Mouse (Mus musculus) small intestine, adult 2 months (tissue): Measurements from ENCODE around the gene Gm17581. TPM values are rescaled to one million over a fixed set of nuclear protein-coding genes. Genes with fewer than 3 reads are reported as not detected.

Source experiments
- H3K27ac ChIP-seq: fragments of 200-500 bp; 2 replicates; pipeline ENCODE4 v1.5.1; 2012; ENCODE audit warnings: low read depth, low read length, control low read depth, inconsistent platforms; ENCODE audit not compliant: insufficient read depth
- H3K27me3 ChIP-seq: fragments of 200-500 bp; 2 replicates; pipeline ENCODE4 v1.6.1; 2012; ENCODE audit warnings: mild to moderate bottlenecking, moderate library complexity, low read length, inconsistent platforms; ENCODE audit not compliant: control insufficient read depth, insufficient read depth
- H3K36me3 ChIP-seq: fragments of 200-500 bp; 2 replicates; pipeline ENCODE4 v1.6.1; 2012; ENCODE audit warnings: mild to moderate bottlenecking, low read length, control low read depth, inconsistent platforms; ENCODE audit not compliant: control insufficient read depth, insufficient read depth
- H3K4me1 ChIP-seq: fragments of 200-500 bp; 2 replicates; pipeline ENCODE4 v1.6.1; 2012; ENCODE audit warnings: low read length, inconsistent platforms, mixed read lengths; ENCODE audit not compliant: control insufficient read depth, insufficient read depth, insufficient read length
- H3K4me3 ChIP-seq: fragments of 200-500 bp; 2 replicates; pipeline ENCODE4 v1.5.1; 2012; ENCODE audit warnings: low read depth, mild to moderate bottlenecking, control low read depth, inconsistent platforms, low read length, moderate library complexity
- CTCF ChIP-seq: fragments of 200-500 bp; IDR thresholded peaks from 2 replicates; pipeline ENCODE4 v1.5.1; 2012; ENCODE audit warnings: low read depth, mild to moderate bottlenecking, control low read depth, inconsistent platforms, low read length, moderate library complexity, mixed read lengths; ENCODE audit not compliant: insufficient replicate concordance, insufficient read length; ENCODE audit errors: extremely low read depth
- POLR2A ChIP-seq: fragments of 200-500 bp; IDR thresholded peaks from 2 replicates; pipeline ENCODE4 v1.6.1; 2012; ENCODE audit warnings: low read depth, mild to moderate bottlenecking, control low read depth, inconsistent platforms, low read length, moderate library complexity
- WGBS: fragments of 180-500 bp; shearing (Covaris S2); methylation state at CpG from one replicate; pipeline ENCODE4 v1.1.7; 2018; 5-methylcytosine and 5-hydroxymethylcytosine counted together
- polyA plus RNA-seq: library from polyadenylated mRNA; depleted of rRNA; stranded (reverse); fragments of >200 nt; gene quantifications from 2 replicates; pipeline ENCODE4 v1.2.3, GENCODE M21; 2012

Gene Gm17581
- polyA plus RNA-seq, 1 experiment: not detected

DNA sequence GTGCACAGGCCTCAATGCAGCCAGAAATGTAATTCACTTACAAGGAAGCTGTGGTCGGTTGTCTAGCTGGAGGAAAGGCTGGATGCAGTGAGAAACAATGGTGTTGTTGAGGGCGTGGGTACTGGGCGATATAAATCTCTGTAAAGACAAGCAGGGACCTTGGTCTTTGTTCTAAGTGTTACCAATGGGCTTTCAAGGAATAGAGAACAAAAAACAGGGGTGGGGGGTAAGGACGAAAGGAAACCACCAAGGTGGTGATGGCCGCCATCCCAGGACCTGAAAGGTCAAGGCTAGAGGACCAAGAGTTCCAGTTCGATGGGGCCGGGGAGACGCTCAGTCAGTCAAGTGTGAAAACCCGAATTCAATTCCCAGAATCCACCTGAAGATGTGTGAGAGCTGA is 2.1 kb upstream of the Gm17581 start:
- no peak overlapping the region for H3K27ac ChIP-seq
- TF ChIP-seq CTCF (no peak), POLR2A (no peak)
- 64% methylated on average over 9 of the region's 9 CpGs for whole genome bisulfite sequencing
- peaks cover 4% of the 10 kb centered on the region; the same call in 1 of the 2 replicates for H3K4me1 ChIP-seq
- H3K27me3 ChIP-seq: no peaks in the 10 kb centered on the region
- H3K4me3 ChIP-seq: no peak overlapping the region
- no peaks in the 10 kb centered on the region for H3K36me3 ChIP-seq

DNA sequence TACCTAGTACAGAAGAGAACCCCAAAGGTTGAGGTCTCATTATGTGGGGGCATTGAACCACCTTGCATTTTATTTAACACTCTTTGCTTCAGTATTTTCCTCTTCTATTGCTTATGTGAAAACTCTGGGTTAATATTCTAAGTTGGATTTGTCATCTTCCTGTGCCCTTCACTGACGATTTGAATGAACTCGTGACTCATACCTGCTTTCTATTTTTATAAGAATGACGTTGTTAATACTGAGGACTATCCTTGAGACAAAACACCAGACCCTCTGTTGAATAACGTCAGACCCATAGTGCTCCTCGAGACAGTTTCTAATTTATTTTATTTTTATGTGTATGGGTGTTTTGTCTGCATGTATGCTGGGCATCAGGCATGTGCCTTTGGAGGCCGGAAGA is 1.3 kb upstream of the Gm17581 start:
- Histone ChIP-seq H3K27ac (no peak overlapping the region), H3K4me1 (no peaks in the 10 kb centered on the region), H3K36me3 (no peaks in the 10 kb centered on the region), H3K4me3 (no peak overlapping the region), H3K27me3 (no peaks in the 10 kb centered on the region)
- WGBS: 69% methylated on average over 6 of the region's 6 CpGs
- TF ChIP-seq POLR2A: no peak

DNA sequence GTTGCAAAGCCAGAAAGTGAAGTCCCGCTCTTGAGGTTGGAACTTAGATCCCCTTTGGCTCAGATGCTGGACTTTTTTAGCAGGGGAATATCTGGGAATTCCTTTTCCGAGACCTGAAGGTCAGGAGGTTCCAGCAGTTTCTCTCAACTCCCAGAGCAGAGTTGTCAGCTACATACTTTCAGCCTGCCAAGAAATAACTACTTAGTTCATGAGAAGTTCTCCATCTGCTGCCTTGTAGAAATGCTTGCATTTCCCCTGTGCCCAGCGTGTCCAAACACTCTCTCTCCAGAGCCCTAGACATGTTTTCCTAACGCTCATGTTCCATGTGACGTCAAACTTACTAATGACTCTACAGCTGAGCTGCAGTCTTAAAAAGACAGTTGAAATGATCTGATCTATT is 586 bp downstream of the Gm17581 start:
- no peak overlapping the region for H3K27ac ChIP-seq
- no peak for TF ChIP-seq POLR2A
- TF ChIP-seq CTCF: no peak
- H3K4me3 ChIP-seq: no peak overlapping the region
- H3K4me1 ChIP-seq: no peaks in the 10 kb centered on the region
- 72% methylated on average over 5 of the region's 5 CpGs for WGBS
- H3K27me3 ChIP-seq: no peaks in the 10 kb centered on the region
- H3K36me3 ChIP-seq: no peaks in the 10 kb centered on the region

DNA sequence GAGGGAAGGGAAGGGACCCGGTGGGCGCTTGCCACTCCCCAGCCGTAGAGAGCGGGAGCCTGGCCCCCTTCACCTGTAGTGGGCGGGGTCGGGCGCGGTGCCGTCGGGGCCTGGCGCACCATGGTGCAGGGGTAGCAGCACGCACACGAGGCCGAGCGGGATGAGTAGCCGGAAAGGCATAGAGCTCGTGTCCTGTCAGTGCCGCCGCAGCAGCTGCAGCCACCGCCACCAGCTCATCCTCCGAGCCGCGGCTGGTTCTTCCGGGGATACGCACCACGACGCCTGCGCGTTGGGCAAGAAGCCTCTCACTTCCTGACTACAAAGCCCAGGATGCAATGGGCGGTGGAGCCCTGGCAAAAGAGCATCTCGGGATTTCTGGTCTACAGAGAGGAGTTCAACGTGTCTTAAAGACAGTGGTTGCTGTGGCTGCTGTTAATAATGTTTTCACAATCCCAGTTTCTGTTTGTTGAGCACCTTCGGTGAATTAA is 6.5 kb downstream of the Gm17581 start, which contains the start of gene Edem2:
TSS of gene Edem2 (minus strand) at position 318 of the 488 bp plus-strand sequence.
- Histone ChIP-seq H3K36me3 (peaks cover 7% of the 10 kb centered on the region; the same call in 1 of the 2 replicates), H3K4me1 (no peaks in the 10 kb centered on the region), H3K27me3 (no peaks in the 10 kb centered on the region), H3K27ac (peak within 1 kb of the TSS; percentile 5), H3K4me3 (peak within 1 kb of the TSS; percentile 92)
- TF ChIP-seq POLR2A (peak; percentile 83), CTCF (no peak)
- WGBS: under 1% methylated on average over 33 of the region's 33 CpGs

DNA sequence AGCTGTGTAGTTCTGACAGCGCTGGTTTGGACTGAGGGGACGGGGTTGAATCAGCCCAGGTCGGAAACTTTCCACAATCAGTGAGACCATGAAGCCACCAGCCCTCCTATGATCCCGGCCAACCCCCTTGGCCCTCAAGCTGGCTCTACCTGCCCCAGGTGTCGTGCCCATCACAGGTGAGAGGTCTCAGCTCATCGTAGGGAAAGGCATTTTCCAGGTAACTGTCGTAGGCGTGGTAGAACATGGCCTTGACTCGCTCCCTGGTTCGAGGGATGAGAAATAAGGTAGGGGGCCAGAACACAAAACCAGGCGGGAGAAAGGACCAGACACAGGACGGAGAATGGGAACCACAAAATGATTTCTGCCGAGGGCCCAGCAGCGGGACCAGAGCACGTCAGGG is 6.9 kb downstream of the Gm17581 start:
- peaks cover 7% of the 10 kb centered on the region; the same call in 1 of the 2 replicates for H3K36me3 ChIP-seq
- H3K27ac ChIP-seq: peak overlapping the region; percentile 5
- 2% methylated on average over 15 of the region's 15 CpGs for WGBS
- H3K4me3 ChIP-seq: peak overlapping the region; percentile 92
- no peaks in the 10 kb centered on the region for H3K27me3 ChIP-seq
- no peaks in the 10 kb centered on the region for H3K4me1 ChIP-seq
- TF ChIP-seq CTCF (no peak), POLR2A (no peak)

DNA sequence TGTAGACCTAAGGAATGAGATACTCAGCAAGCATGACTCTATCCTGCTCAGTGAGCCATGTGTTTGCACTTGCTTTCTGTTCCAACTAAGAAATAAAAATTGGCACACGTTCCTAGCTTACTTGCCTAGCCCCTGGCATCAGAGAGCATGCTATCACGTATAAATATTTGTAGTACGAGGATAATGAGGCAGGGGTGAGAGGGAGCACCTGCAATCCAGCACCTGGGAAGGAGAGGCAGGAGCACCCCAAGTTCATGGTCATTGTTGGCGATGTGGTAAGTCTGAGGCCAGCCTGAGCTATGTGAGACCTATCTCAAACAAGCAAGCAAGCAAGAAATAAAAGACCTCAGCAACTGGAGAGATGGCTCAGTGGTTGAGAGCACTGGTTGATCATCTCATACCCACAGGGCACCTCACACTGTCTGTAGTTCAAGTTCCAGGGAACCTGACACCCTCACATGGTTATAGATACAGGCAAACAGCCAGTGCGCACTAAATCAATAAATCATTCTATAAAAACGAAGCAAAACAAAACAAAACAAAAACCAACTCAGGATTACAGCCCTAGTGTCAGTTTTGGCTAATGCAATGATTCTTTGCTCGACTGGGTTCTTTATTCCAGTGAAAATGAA is 7.8 kb downstream of the Gm17581 start:
- 0 out of 2 replicates have a peak overlapping the region, but pooled peaks have one; percentile 19 for H3K4me3 ChIP-seq
- no peaks in the 10 kb centered on the region for H3K27me3 ChIP-seq
- no peak for TF ChIP-seq POLR2A
- WGBS: 20% methylated on average over 7 of the region's 7 CpGs
- peaks cover 9% of the 10 kb centered on the region for H3K36me3 ChIP-seq
- no peak overlapping the region for H3K27ac ChIP-seq
- no peaks in the 10 kb centered on the region for H3K4me1 ChIP-seq

DNA sequence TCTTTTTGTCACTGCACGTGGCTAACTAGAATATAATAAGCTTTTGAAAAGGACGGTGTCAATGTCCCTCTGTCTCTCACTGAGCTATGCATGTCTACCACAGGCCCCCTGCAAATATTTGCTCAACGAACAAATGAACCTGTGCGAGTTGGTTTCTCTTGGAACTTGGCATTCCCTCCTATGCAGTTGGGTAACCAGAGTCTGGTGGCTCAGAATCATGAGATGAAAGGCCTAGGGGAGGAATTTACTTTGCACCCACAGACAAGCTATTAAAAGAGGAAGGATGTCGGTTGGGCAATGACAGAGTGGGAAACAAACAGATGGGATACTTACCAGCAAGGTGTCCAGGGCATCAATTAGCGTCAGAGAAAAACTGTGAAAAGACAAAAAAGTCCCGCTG is 9.4 kb downstream of the Gm17581 start:
- H3K4me3 ChIP-seq: no peak overlapping the region
- no peaks in the 10 kb centered on the region for H3K27me3 ChIP-seq
- WGBS: 80% methylated on average over 7 of the region's 7 CpGs
- no peak for TF ChIP-seq CTCF
- no peak for TF ChIP-seq POLR2A
- peaks cover 17% of the 10 kb centered on the region for H3K36me3 ChIP-seq
- H3K27ac ChIP-seq: no peak overlapping the region
- no peaks in the 10 kb centered on the region for H3K4me1 ChIP-seq

DNA sequence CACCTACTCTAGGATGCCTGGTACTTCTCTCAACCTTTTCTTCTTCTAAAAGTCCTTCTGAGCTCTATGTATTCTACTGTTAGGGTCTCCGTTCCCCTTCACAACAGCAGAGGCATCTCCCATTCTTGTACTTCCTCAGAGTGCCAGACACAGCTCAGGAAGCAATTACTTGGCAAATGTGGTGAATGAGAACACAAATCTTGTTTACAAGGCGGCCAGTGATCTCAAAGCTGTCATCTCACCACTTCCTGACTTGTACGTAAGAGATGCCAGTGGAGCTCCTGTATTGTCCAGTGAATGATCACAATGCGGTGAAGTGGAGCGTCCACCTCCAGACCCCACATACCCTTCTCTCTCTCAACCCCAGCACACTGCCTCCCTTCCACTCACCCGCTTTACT is 11.1 kb downstream of the Gm17581 start:
- no peak for TF ChIP-seq CTCF
- TF ChIP-seq POLR2A: no peak
- 85% methylated on average over 6 of the region's 6 CpGs for WGBS

More for the DNA sequence above, 11.1 kb downstream of the Gm17581 start:
- peaks cover 19% of the 10 kb centered on the region for H3K36me3 ChIP-seq
- H3K4me3 ChIP-seq: no peak overlapping the region
- H3K27me3 ChIP-seq: no peaks in the 10 kb centered on the region
- H3K27ac ChIP-seq: no peak overlapping the region
- H3K4me1 ChIP-seq: no peaks in the 10 kb centered on the region
